Mouse (Mus musculus) CH12.LX (cell line): ENCODE results near the gene Olfr97.

Source experiments
- HCFC1 ChIP-seq: IDR thresholded peaks from 2 replicates; pipeline ENCODE4 v1.6.1; 2012; ENCODE audit warnings: low read depth, mild to moderate bottlenecking, inconsistent platforms, low read length, improper control_type of control experiment
- POLR2AphosphoS2 ChIP-seq: IDR thresholded peaks from 2 replicates; pipeline ENCODE4 v1.6.1; 2011; ENCODE audit warnings: low read depth, low read length, improper control_type of control experiment
- USF1 ChIP-seq: IDR thresholded peaks from 2 replicates; pipeline ENCODE4 v1.6.1; 2014; ENCODE audit warnings: low read depth, mild to moderate bottlenecking, inconsistent platforms, low read length, improper control_type of control experiment
- ZNF384 ChIP-seq: IDR thresholded peaks from 2 replicates; pipeline ENCODE4 v1.6.1; 2012; ENCODE audit warnings: low read depth, low read length, improper control_type of control experiment, inconsistent platforms

DNA sequence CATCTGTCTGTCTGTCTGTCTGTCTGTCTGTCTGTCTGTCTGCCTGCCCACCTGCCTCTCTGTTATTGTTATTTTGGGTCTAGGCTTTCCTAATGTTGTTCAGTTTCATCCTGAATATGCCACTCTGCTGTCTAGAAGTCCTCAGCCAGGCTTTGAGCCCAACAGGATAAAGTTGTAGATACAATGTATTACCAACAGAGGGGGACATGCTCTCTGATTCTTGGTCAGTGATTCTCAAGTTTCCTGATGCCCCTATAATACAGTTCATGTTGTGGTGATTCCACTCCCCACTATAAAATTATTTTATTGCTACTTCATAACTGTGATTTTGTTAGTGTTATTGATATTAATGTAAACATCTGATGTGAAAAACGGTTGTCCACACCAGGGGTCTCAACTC lies 15.3 kb downstream of the Olfr97 start:
- TF ChIP-seq ZNF384 (no peak), USF1 (no peak), HCFC1 (no peak), POLR2AphosphoS2 (no peak)
